ENCODE assay signal across 16 mouse cellular contexts in the genomic region with DNA sequence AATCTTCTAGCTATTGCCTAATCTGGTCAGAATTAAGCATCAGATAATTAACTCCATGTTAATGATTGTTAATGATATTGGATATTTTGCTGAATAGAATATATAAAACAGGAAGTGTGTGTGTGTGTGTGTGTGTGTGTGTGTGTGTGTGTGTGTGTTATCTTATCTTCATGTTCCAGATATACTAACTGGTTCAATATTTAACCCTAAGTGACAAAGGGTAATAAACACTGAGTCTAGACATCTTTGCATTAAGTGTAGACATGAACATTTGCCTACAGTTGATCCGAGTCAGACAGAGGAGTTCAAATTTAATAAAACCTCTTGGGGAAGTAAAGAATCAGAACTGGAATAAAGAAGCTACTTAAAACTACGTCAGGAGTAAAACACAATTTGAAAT.
"Had no signal": no experiment of that assay in that cellular context is flagged by ENCODE, and none has a peak within 500 bp of the region (broad histone marks: within the 10 kb centered on the region; RNA-seq: fewer than 3 reads in every experiment).

No protein-coding gene starts in this region.

- DNase-seq: retina, postnatal 1 day; right cerebral cortex, adult 18-20 months; right cerebral cortex, postnatal 14 days; right cerebral cortex, postnatal 25 days; right cerebral cortex, postnatal 4 days; spleen, adult 18-20 months; thymus, adult 18-20 months; thymus, adult 2 months; thymus, postnatal 14 days; thymus, postnatal 25 days; thymus, postnatal 36 days; thymus, postnatal 4 days had no signal

- H3K4me3 ChIP-seq: neural tube, embryonic 13.5 days; neural tube, embryonic 15.5 days; stomach, embryonic 15.5 days had no signal

- H3K4me1 ChIP-seq: neural tube, embryonic 13.5 days; neural tube, embryonic 15.5 days; stomach, embryonic 15.5 days had no signal

- H3K9me3 ChIP-seq: neural tube, embryonic 13.5 days; neural tube, embryonic 15.5 days; stomach, embryonic 15.5 days had no signal

- H3K4me2 ChIP-seq: neural tube, embryonic 13.5 days; neural tube, embryonic 15.5 days; stomach, embryonic 15.5 days had no signal

- H3K9ac ChIP-seq: neural tube, embryonic 13.5 days; neural tube, embryonic 15.5 days; stomach, embryonic 15.5 days had no signal

- H3K27ac ChIP-seq: neural tube, embryonic 13.5 days; neural tube, embryonic 15.5 days; stomach, embryonic 15.5 days; stomach, postnatal 0 days had no signal

- H3K36me3 ChIP-seq: neural tube, embryonic 13.5 days; neural tube, embryonic 15.5 days; stomach, embryonic 15.5 days had no signal

- H3K27me3 ChIP-seq: neural tube, embryonic 13.5 days; neural tube, embryonic 15.5 days; stomach, embryonic 15.5 days had no signal
